Mouse (Mus musculus) olfactory bulb, adult 2 months (tissue): ENCODE results near the gene Tdrd6. TPM values are rescaled to one million over a fixed set of nuclear protein-coding genes. Genes with fewer than 3 reads are reported as not detected.
A peak's percentile ranks its signal among the peaks of the same experiment; 100 is the strongest.

ENCODE experiments used
- H3K27ac ChIP-seq: fragments of 200-500 bp; 2 replicates; pipeline ENCODE4 v1.5.1; 2012; ENCODE audit warnings: low read depth, low read length; ENCODE audit not compliant: insufficient read depth
- H3K4me1 ChIP-seq: fragments of 200-500 bp; 2 replicates; pipeline ENCODE4 v1.6.1; 2012; ENCODE audit warnings: low read length; ENCODE audit not compliant: control insufficient read depth, insufficient read depth
- H3K4me3 ChIP-seq: fragments of 200-500 bp; 2 replicates; pipeline ENCODE4 v1.5.1; 2012; ENCODE audit warnings: mild to moderate bottlenecking, low read depth, low read length, moderate library complexity; ENCODE audit not compliant: insufficient read depth
- CTCF ChIP-seq: fragments of 200-500 bp; IDR thresholded peaks from 2 replicates; pipeline ENCODE4 v1.5.1; 2012; ENCODE audit warnings: low read depth, mild to moderate bottlenecking, low read length, moderate library complexity; ENCODE audit not compliant: insufficient read depth
- POLR2A ChIP-seq: fragments of 200-500 bp; IDR thresholded peaks from 2 replicates; pipeline ENCODE4 v1.6.1; 2012; ENCODE audit warnings: mild to moderate bottlenecking, low read depth, low read length, moderate library complexity; ENCODE audit not compliant: insufficient read depth
- WGBS: fragments of 180-500 bp; shearing (Covaris S2); methylation state at CpG from one replicate; pipeline ENCODE4 v1.1.7; 2018; 5-methylcytosine and 5-hydroxymethylcytosine counted together
- polyA plus RNA-seq: library from polyadenylated mRNA; stranded (reverse); fragments of >200 nt; gene quantifications from 2 replicates; pipeline ENCODE4 v1.2.4, GENCODE M21; 2012; ENCODE audit warnings: low replicate concordance; ENCODE audit not compliant: missing spikeins, insufficient read depth, insufficient read length

Tdrd6 gene
- not detected in 2 replicates for polyA plus RNA-seq

- H3K4me1 ChIP-seq, result peaks cover 13% of the 10 kb centered on the region
- TF ChIP-seq POLR2A, result no peak
- no peak for TF ChIP-seq CTCF
- peak within 1 kb of the TSS; percentile 36 for H3K4me3 ChIP-seq
- no peak within 1 kb of the TSS for H3K27ac ChIP-seq
- WGBS, result 4% methylated on average over 83 of the region's 83 CpGs
These were observed at the start of gene Tdrd6 for GRCm38 (mm10) chr17:43629496-43630426. TSS of gene Tdrd6 (minus strand) at chr17:43630299.

GRCm38 (mm10) chr17:43677317-43677716, 47.2 kb upstream of the Tdrd6 start:
- TF ChIP-seq POLR2A (no peak), CTCF (no peak)
- Histone ChIP-seq H3K27ac (no peak overlapping the region), H3K4me1 (no peaks in the 10 kb centered on the region), H3K4me3 (no peak overlapping the region)
- WGBS, result 37% methylated on average over 1 of the region's 1 CpGs

- Histone ChIP-seq H3K27ac (no peak overlapping the region), H3K4me1 (no peaks in the 10 kb centered on the region), H3K4me3 (no peak overlapping the region)
- 95% methylated on average over 1 of the region's 1 CpGs for WGBS
- TF ChIP-seq POLR2A (no peak), CTCF (no peak)
These were observed 46.1 kb upstream of the Tdrd6 start for GRCm38 (mm10) chr17:43676241-43676640.

GRCm38 (mm10) chr17:43675228-43675627, 45.1 kb upstream of the Tdrd6 start:
- TF ChIP-seq POLR2A (no peak), CTCF (no peak)
- H3K4me3 ChIP-seq, result no peak overlapping the region
- H3K27ac ChIP-seq, result no peak overlapping the region
- WGBS, result 70% methylated on average over 1 of the region's 1 CpGs
- no peaks in the 10 kb centered on the region for H3K4me1 ChIP-seq

- Histone ChIP-seq H3K4me3 (no peak overlapping the region), H3K4me1 (peaks cover 3% of the 10 kb centered on the region; the same call in 1 of the 2 replicates), H3K27ac (no peak overlapping the region)
- TF ChIP-seq POLR2A, result no peak
- no peak for TF ChIP-seq CTCF
- WGBS, result 98% methylated on average over 4 of the region's 4 CpGs
These were observed 41.8 kb upstream of the Tdrd6 start for GRCm38 (mm10) chr17:43671907-43672306.

- 57% methylated on average over 6 of the region's 6 CpGs for WGBS
- no peak overlapping the region for H3K27ac ChIP-seq
- H3K4me1 ChIP-seq, result peaks cover 5% of the 10 kb centered on the region; the same call in 1 of the 2 replicates
- H3K4me3 ChIP-seq, result no peak overlapping the region
- TF ChIP-seq CTCF, result no peak
- TF ChIP-seq POLR2A, result no peak
These were observed 39.1 kb upstream of the Tdrd6 start for GRCm38 (mm10) chr17:43669145-43669695.

GRCm38 (mm10) chr17:43667290-43667843, 37.3 kb upstream of the Tdrd6 start, which contains the start of gene Cyp39a1:
TSS of gene Cyp39a1 (plus strand) at chr17:43667425.
- Histone ChIP-seq H3K27ac (peak within 1 kb of the TSS; percentile 35), H3K4me3 (peak within 1 kb of the TSS; percentile 100), H3K4me1 (peaks cover 5% of the 10 kb centered on the region; the same call in 1 of the 2 replicates)
- TF ChIP-seq CTCF, result no peak
- no peak for TF ChIP-seq POLR2A
- WGBS, result under 1% methylated on average over 17 of the region's 17 CpGs

- WGBS, result 1% methylated on average over 41 of the region's 41 CpGs
- Histone ChIP-seq H3K4me1 (peaks cover 5% of the 10 kb centered on the region; the same call in 1 of the 2 replicates), H3K4me3 (peak within 1 kb of the TSS; percentile 100), H3K27ac (peak within 1 kb of the TSS; percentile 35)
- TF ChIP-seq POLR2A (no peak), CTCF (no peak)
These were observed 36.6 kb upstream of the Tdrd6 start, which contains the start of gene Slc25a27 for GRCm38 (mm10) chr17:43666576-43667289. TSS of gene Slc25a27 (minus strand) at chr17:43667214.
